Mouse (Mus musculus) E14TG2a.4 (cell line): Measurements from ENCODE around the gene Zfp933.

Experiments used
- CTCF ChIP-seq: conservative IDR thresholded peaks from 2 replicates; pipeline ENCODE4 v1.5.1; 2014; ENCODE audit warnings: low read length
- NANOG ChIP-seq: IDR thresholded peaks from 2 replicates; pipeline ENCODE4 v1.6.1; 2014; ENCODE audit warnings: borderline replicate concordance, low read length, mixed read lengths
- POU5F1 ChIP-seq: IDR thresholded peaks from 2 replicates; pipeline ENCODE4 v1.6.1; 2014; ENCODE audit warnings: low read length, borderline replicate concordance

DNA sequence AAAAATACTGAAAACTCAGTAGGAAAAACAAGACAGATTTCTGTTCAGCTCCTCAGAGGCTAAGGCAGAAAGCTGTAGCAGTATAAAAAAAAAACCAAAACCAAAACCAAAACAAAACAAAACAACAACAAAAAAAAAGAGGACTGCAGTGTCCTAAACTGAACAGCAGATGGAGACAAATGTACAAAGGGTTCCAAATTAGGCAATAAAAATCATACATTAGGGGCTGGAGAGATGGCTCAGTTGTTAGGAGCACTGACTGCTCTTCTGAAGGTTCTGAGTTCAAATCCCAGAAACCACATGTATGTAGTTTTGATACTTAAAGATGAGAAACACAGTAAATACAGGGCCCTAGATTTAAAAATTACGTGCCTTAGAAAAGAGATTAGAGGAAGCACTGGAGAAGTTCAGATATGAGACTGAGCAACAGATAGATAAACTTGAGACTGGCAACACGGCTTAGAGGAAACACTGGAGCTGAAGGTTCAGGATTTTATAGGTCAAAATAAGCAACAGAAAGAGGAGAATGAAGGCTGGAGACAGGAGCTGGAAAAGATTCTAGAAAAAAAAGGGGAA, 33.5 kb downstream of the Zfp933 start:
- TF ChIP-seq CTCF (peak; percentile 83), POU5F1 (no peak), NANOG (no peak)
